Mouse (Mus musculus): Measurements from ENCODE around the gene 2010003K11Rik. TPM values are rescaled to one million over a fixed set of nuclear protein-coding genes. Genes with fewer than 3 reads are reported as not detected.
"Not testable (repeated sequence)": the region's sequence is repeated elsewhere in the genome, so short reads cannot be mapped to it uniquely, and the experiment has no call there.

Gene 2010003K11Rik
- polyA plus RNA-seq, 1 experiment from 2014 or later = not detected

GRCm38 (mm10) chr19:4468363-4468762 lies 30.0 kb downstream of the 2010003K11Rik start:
- no peak overlapping the region for H3K9ac ChIP-seq (replicated peaks; ENCODE audit: low read length)
- H3K4me1 ChIP-seq (ENCODE audit: control insufficient read depth, insufficient read depth, low read length) = no peaks in the 10 kb centered on the region; the same call in 1 of the 2 replicates
- H3K4me3 ChIP-seq (ENCODE audit: low read depth, low read length) = no peak overlapping the region
- no peaks in the 10 kb centered on the region for H3K36me3 ChIP-seq (replicated peaks; ENCODE audit: control insufficient read depth, insufficient read depth, low read depth, low read length)
- no peak overlapping the region for H3K4me2 ChIP-seq (ENCODE audit: low read depth, low read length)
- no peaks in the 10 kb centered on the region for H3K9me3 ChIP-seq (replicated peaks; ENCODE audit: control insufficient read depth, low read length)
- DNase-seq (ENCODE audit: low spot score) (no peak), ATAC-seq (replicated peaks; ENCODE audit: insufficient number of reproducible peaks, low FRiP score, low TSS enrichment, low read depth) (no peak)
- WGBS = 34% methylated on average over 5 of the region's 5 CpGs
- no peaks in the 10 kb centered on the region for H3K27me3 ChIP-seq (ENCODE audit: control insufficient read depth, insufficient read depth, low read length)
- H3K27ac ChIP-seq (replicated peaks; ENCODE audit: low read depth, low read length) = no peak overlapping the region

- DNase-seq (ENCODE audit: low spot score) (no peak), ATAC-seq (replicated peaks; ENCODE audit: insufficient number of reproducible peaks, low FRiP score, low TSS enrichment, low read depth) (no peak)
- Histone ChIP-seq H3K9ac (replicated peaks; ENCODE audit: low read length) (no peak overlapping the region), H3K27me3 (ENCODE audit: control insufficient read depth, insufficient read depth, low read length) (no peaks in the 10 kb centered on the region), H3K4me2 (ENCODE audit: low read depth, low read length) (no peak overlapping the region), H3K27ac (replicated peaks; ENCODE audit: low read depth, low read length) (no peak overlapping the region), H3K4me3 (ENCODE audit: low read depth, low read length) (no peak overlapping the region), H3K36me3 (replicated peaks; ENCODE audit: control insufficient read depth, insufficient read depth, low read depth, low read length) (no peaks in the 10 kb centered on the region), H3K4me1 (ENCODE audit: control insufficient read depth, insufficient read depth, low read length) (no peaks in the 10 kb centered on the region; the same call in 1 of the 2 replicates), H3K9me3 (replicated peaks; ENCODE audit: control insufficient read depth, low read length) (no peaks in the 10 kb centered on the region)
- WGBS = 78% methylated on average over 4 of the region's 4 CpGs
Observed at GRCm38 (mm10) chr19:4464666-4465065, 33.7 kb downstream of the 2010003K11Rik start.

GRCm38 (mm10) chr19:4461981-4462380 lies 36.4 kb downstream of the 2010003K11Rik start:
- DNase-seq (ENCODE audit: low spot score) (no peak), ATAC-seq (replicated peaks; ENCODE audit: insufficient number of reproducible peaks, low FRiP score, low TSS enrichment, low read depth) (no peak)
- WGBS = 91% methylated on average over 8 of the region's 8 CpGs

GRCm38 (mm10) chr19:4456227-4456626 lies 42.2 kb downstream of the 2010003K11Rik start:
- Histone ChIP-seq H3K9ac (replicated peaks; ENCODE audit: low read length) (no peak overlapping the region), H3K4me2 (ENCODE audit: low read depth, low read length) (no peak overlapping the region), H3K27ac (replicated peaks; ENCODE audit: low read depth, low read length) (no peak overlapping the region), H3K27me3 (ENCODE audit: control insufficient read depth, insufficient read depth, low read length) (no peaks in the 10 kb centered on the region), H3K4me3 (ENCODE audit: low read depth, low read length) (no peak overlapping the region), H3K36me3 (replicated peaks; ENCODE audit: control insufficient read depth, insufficient read depth, low read depth, low read length) (no peaks in the 10 kb centered on the region), H3K4me1 (ENCODE audit: control insufficient read depth, insufficient read depth, low read length) (0 out of 2 replicates have a peak, but pooled peaks cover 2% of the 10 kb centered on the region), H3K9me3 (replicated peaks; ENCODE audit: control insufficient read depth, low read length) (no peaks in the 10 kb centered on the region)
- 15% methylated on average over 11 of the region's 11 CpGs for WGBS
- DNase-seq (ENCODE audit: low spot score) (peak; percentile 64), ATAC-seq (replicated peaks; ENCODE audit: insufficient number of reproducible peaks, low FRiP score, low TSS enrichment, low read depth) (no peak)

More at GRCm38 (mm10) chr19:4461981-4462380, 36.4 kb downstream of the 2010003K11Rik start:
- Histone ChIP-seq H3K4me1 (ENCODE audit: control insufficient read depth, insufficient read depth, low read length) (no peaks in the 10 kb centered on the region), H3K4me3 (ENCODE audit: low read depth, low read length) (no peak overlapping the region), H3K9me3 (replicated peaks; ENCODE audit: control insufficient read depth, low read length) (no peaks in the 10 kb centered on the region), H3K9ac (replicated peaks; ENCODE audit: low read length) (no peak overlapping the region), H3K27ac (replicated peaks; ENCODE audit: low read depth, low read length) (no peak overlapping the region), H3K4me2 (ENCODE audit: low read depth, low read length) (no peak overlapping the region), H3K27me3 (ENCODE audit: control insufficient read depth, insufficient read depth, low read length) (no peaks in the 10 kb centered on the region), H3K36me3 (replicated peaks; ENCODE audit: control insufficient read depth, insufficient read depth, low read depth, low read length) (no peaks in the 10 kb centered on the region)

- no peak for DNase-seq (ENCODE audit: low spot score)
- no peak overlapping the region for H3K9ac ChIP-seq (replicated peaks; ENCODE audit: low read length)
- H3K4me1 ChIP-seq (ENCODE audit: control insufficient read depth, insufficient read depth, low read length) = 0 out of 2 replicates have a peak, but pooled peaks cover 2% of the 10 kb centered on the region
- H3K4me2 ChIP-seq (ENCODE audit: low read depth, low read length) = no peak overlapping the region
- no peaks in the 10 kb centered on the region for H3K36me3 ChIP-seq (replicated peaks; ENCODE audit: control insufficient read depth, insufficient read depth, low read depth, low read length)
- H3K9me3 ChIP-seq (replicated peaks; ENCODE audit: control insufficient read depth, low read length) = no peaks in the 10 kb centered on the region
- H3K27ac ChIP-seq (replicated peaks; ENCODE audit: low read depth, low read length) = no peak overlapping the region
- ATAC-seq (replicated peaks; ENCODE audit: insufficient number of reproducible peaks, low FRiP score, low TSS enrichment, low read depth) = no peak
- H3K4me3 ChIP-seq (ENCODE audit: low read depth, low read length) = no peak overlapping the region
- WGBS = 80% methylated on average over 15 of the region's 15 CpGs
- H3K27me3 ChIP-seq (ENCODE audit: control insufficient read depth, insufficient read depth, low read length) = no peaks in the 10 kb centered on the region
Observed at GRCm38 (mm10) chr19:4455071-4455800, 43.1 kb downstream of the 2010003K11Rik start.

- H3K4me1 ChIP-seq (ENCODE audit: control insufficient read depth, insufficient read depth, low read length); H3K4me3 ChIP-seq (ENCODE audit: low read depth, low read length); H3K9ac ChIP-seq (replicated peaks; ENCODE audit: low read length); H3K9me3 ChIP-seq (replicated peaks; ENCODE audit: control insufficient read depth, low read length); H3K27me3 ChIP-seq (ENCODE audit: control insufficient read depth, insufficient read depth, low read length); H3K27ac ChIP-seq (replicated peaks; ENCODE audit: low read depth, low read length); H3K4me2 ChIP-seq (ENCODE audit: low read depth, low read length); H3K36me3 ChIP-seq (replicated peaks; ENCODE audit: control insufficient read depth, insufficient read depth, low read depth, low read length): not testable (repeated sequence)
- whole genome bisulfite sequencing = 16% methylated on average over 1 of the region's 1 CpGs
- peak; percentile 37 for DNase-seq (ENCODE audit: low spot score)
- 0 out of 2 replicates have a peak, but pooled peaks have one; percentile 41 for ATAC-seq (replicated peaks; ENCODE audit: insufficient number of reproducible peaks, low FRiP score, low TSS enrichment, low read depth)
Observed at GRCm38 (mm10) chr19:4454040-4454439, 44.3 kb downstream of the 2010003K11Rik start.

- ATAC-seq (replicated peaks; ENCODE audit: insufficient number of reproducible peaks, low FRiP score, low TSS enrichment, low read depth) = no peak
- no peak for DNase-seq (ENCODE audit: low spot score)
- H3K9me3 ChIP-seq (replicated peaks; ENCODE audit: control insufficient read depth, low read length) = no peaks in the 10 kb centered on the region
- H3K4me2 ChIP-seq (ENCODE audit: low read depth, low read length) = no peak overlapping the region
- 0 out of 2 replicates have a peak, but pooled peaks cover 2% of the 10 kb centered on the region for H3K4me1 ChIP-seq (ENCODE audit: control insufficient read depth, insufficient read depth, low read length)
- 44% methylated on average over 4 of the region's 4 CpGs for WGBS
- no peak overlapping the region for H3K27ac ChIP-seq (replicated peaks; ENCODE audit: low read depth, low read length)
- no peaks in the 10 kb centered on the region for H3K27me3 ChIP-seq (ENCODE audit: control insufficient read depth, insufficient read depth, low read length)
- no peak overlapping the region for H3K9ac ChIP-seq (replicated peaks; ENCODE audit: low read length)
- H3K36me3 ChIP-seq (replicated peaks; ENCODE audit: control insufficient read depth, insufficient read depth, low read depth, low read length) = no peaks in the 10 kb centered on the region
- no peak overlapping the region for H3K4me3 ChIP-seq (ENCODE audit: low read depth, low read length)
Observed at GRCm38 (mm10) chr19:4452525-4452924, 45.9 kb downstream of the 2010003K11Rik start.

- H3K4me3 ChIP-seq (ENCODE audit: low read depth, low read length) = no peak overlapping the region
- WGBS = 20% methylated on average over 5 of the region's 5 CpGs
- no peaks in the 10 kb centered on the region for H3K27me3 ChIP-seq (ENCODE audit: control insufficient read depth, insufficient read depth, low read length)
- no peaks in the 10 kb centered on the region for H3K9me3 ChIP-seq (replicated peaks; ENCODE audit: control insufficient read depth, low read length)
- no peaks in the 10 kb centered on the region for H3K36me3 ChIP-seq (replicated peaks; ENCODE audit: control insufficient read depth, insufficient read depth, low read depth, low read length)
- H3K4me1 ChIP-seq (ENCODE audit: control insufficient read depth, insufficient read depth, low read length) = 0 out of 2 replicates have a peak, but pooled peaks cover 2% of the 10 kb centered on the region
- H3K9ac ChIP-seq (replicated peaks; ENCODE audit: low read length) = no peak overlapping the region
- H3K27ac ChIP-seq (replicated peaks; ENCODE audit: low read depth, low read length) = no peak overlapping the region
- no peak for ATAC-seq (replicated peaks; ENCODE audit: insufficient number of reproducible peaks, low FRiP score, low TSS enrichment, low read depth)
- DNase-seq (ENCODE audit: low spot score) = no peak
- H3K4me2 ChIP-seq (ENCODE audit: low read depth, low read length) = no peak overlapping the region
Observed at GRCm38 (mm10) chr19:4451965-4452364, 46.4 kb downstream of the 2010003K11Rik start.
